Mouse (Mus musculus): ENCODE results near the gene Tex33.
"Not testable (repeated sequence)": the region's sequence is repeated elsewhere in the genome, so short reads cannot be mapped to it uniquely, and the experiment has no call there.

The Tex33 gene

GRCm38 (mm10) chr15:78329972-78330371, 65.7 kb downstream of the Tex33 start:
- not testable (repeated sequence) for ATAC-seq (ENCODE audit: insufficient number of reproducible peaks, low FRiP score, low TSS enrichment)

GRCm38 (mm10) chr15:78328520-78329097, 67.1 kb downstream of the Tex33 start:
- no peak for ATAC-seq (ENCODE audit: insufficient number of reproducible peaks, low FRiP score, low TSS enrichment)

Data from cerebellum, adult (tissue).